Comparison of ENCODE assay signal across 25 mouse cellular contexts in genomic region chr5:81916667-81917066, GRCm38 (mm10).
"Had no signal": no experiment of that assay in that cellular context is flagged by ENCODE, and none has a peak within 500 bp of the region (broad histone marks: within the 10 kb centered on the region; RNA-seq: fewer than 3 reads in every experiment).

No protein-coding gene starts in this region.

- H3K27me3 ChIP-seq: embryonic facial prominence, embryonic 12.5 days; embryonic facial prominence, embryonic 13.5 days; embryonic facial prominence, embryonic 15.5 days; forebrain, embryonic 12.5 days; forebrain, embryonic 13.5 days; forebrain, embryonic 15.5 days had no signal

- DNase-seq: cerebellum, adult 8-10 months; cerebellum, adult 9-10 months; cerebellum, adult 9-11 months; cerebellum, postnatal 10 days; cerebellum, postnatal 14 days; cerebellum, postnatal 25 days; cerebellum, postnatal 36 days; embryo, embryonic 11 days; forebrain, postnatal 0 days; gastrocnemius, adult 2 months; gastrocnemius, postnatal 10 days; gastrocnemius, postnatal 14 days; gastrocnemius, postnatal 36 days; heart, adult 11 months; heart, adult 18-20 months; heart, adult 2 months had no signal

- H3K36me3 ChIP-seq: embryonic facial prominence, embryonic 10.5 days; embryonic facial prominence, embryonic 12.5 days; embryonic facial prominence, embryonic 13.5 days; embryonic facial prominence, embryonic 15.5 days; forebrain, embryonic 10.5 days; forebrain, embryonic 12.5 days; forebrain, embryonic 15.5 days had no signal

- H3K4me2 ChIP-seq: embryonic facial prominence, embryonic 12.5 days; embryonic facial prominence, embryonic 13.5 days; embryonic facial prominence, embryonic 15.5 days; forebrain, embryonic 12.5 days; forebrain, embryonic 13.5 days; forebrain, embryonic 15.5 days had no signal

- H3K4me3 ChIP-seq: embryonic facial prominence, embryonic 10.5 days; embryonic facial prominence, embryonic 12.5 days; embryonic facial prominence, embryonic 13.5 days; embryonic facial prominence, embryonic 15.5 days; erythroblast, embryonic 14.5 days; forebrain, embryonic 10.5 days; forebrain, embryonic 12.5 days; forebrain, embryonic 13.5 days; forebrain, embryonic 15.5 days; gastrocnemius, adult 2 months; heart, adult 2 months had no signal
